Mouse (Mus musculus): ENCODE measurements around the gene Pmm2. TPM values are rescaled to one million over a fixed set of nuclear protein-coding genes. Genes with fewer than 3 reads are reported as not detected.

Pmm2 gene
- polyA plus RNA-seq, 1 experiment from 2014 or later, result 60.0 TPM

DNA sequence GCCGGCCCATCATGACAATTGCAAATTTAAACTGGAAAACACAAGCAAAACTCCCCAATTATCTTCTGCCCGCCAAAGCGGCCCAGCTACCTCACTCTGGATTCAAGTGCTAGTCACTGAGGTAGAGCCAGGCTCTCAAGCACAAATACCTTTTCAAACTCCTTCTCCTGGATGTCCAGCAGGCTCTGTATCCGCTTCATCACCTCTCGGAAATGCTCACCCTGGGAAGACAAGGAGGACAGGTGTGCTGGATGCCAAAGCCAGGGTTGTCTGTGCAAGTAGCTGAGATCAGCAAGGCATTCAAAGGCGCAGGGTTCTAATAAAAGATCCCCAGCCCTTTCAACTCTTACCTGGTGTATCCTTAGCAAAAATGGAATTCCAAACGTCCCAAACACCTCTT is 53.7 kb downstream of the Pmm2 start:
- Histone ChIP-seq H3K4me3 (ENCODE audit: low read depth, low read length) (no peak overlapping the region), H3K36me3 (ENCODE audit: control insufficient read depth, insufficient read depth, low read length) (peaks cover 74% of the 10 kb centered on the region), H3K9me3 (ENCODE audit: control insufficient read depth, low read depth, low read length) (no peaks in the 10 kb centered on the region), H3K4me1 (ENCODE audit: control insufficient read depth, insufficient read depth, low read length) (0 out of 2 replicates have a peak, but pooled peaks cover 5% of the 10 kb centered on the region), H3K27ac (ENCODE audit: low read length) (no peak overlapping the region), H3K27me3 (ENCODE audit: control insufficient read depth, insufficient read depth, low read length) (no peaks in the 10 kb centered on the region), H3K4me2 (replicated peaks; ENCODE audit: low read depth, low read length) (no peak overlapping the region), H3K9ac (replicated peaks; ENCODE audit: low read depth, low read length) (no peak overlapping the region)
- WGBS, result 88% methylated on average over 7 of the region's 7 CpGs
- no peak for ATAC-seq (ENCODE audit: insufficient number of reproducible peaks, insufficient read depth, low FRiP score, low read depth)

DNA sequence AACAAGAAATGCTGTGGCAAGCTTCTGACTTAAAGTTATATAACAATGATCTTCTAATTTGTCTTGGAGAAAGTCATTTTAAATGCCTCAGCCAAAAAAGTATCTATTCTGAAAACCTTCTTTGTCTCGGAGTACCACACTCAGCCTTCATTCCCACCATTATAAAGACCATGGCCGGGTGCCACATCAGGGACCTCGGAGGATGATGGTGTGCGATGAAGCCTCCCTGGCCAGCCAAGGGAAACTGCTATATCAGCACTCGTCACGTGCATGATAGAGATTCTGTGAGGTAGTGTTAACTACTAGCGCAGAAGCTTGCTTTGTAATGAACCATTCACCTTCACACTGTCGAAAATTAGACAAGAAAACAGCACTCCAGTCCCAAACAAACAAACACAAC is 62.1 kb downstream of the Pmm2 start:
- H3K9me3 ChIP-seq (ENCODE audit: control insufficient read depth, low read depth, low read length), result no peaks in the 10 kb centered on the region
- WGBS, result 92% methylated on average over 8 of the region's 8 CpGs
- no peak overlapping the region for H3K27ac ChIP-seq (ENCODE audit: low read length)
- no peak for ATAC-seq (ENCODE audit: insufficient number of reproducible peaks, insufficient read depth, low FRiP score, low read depth)
- no peaks in the 10 kb centered on the region for H3K4me1 ChIP-seq (ENCODE audit: control insufficient read depth, insufficient read depth, low read length)
- no peak overlapping the region for H3K9ac ChIP-seq (replicated peaks; ENCODE audit: low read depth, low read length)
- H3K4me3 ChIP-seq (ENCODE audit: low read depth, low read length), result no peak overlapping the region
- H3K27me3 ChIP-seq (ENCODE audit: control insufficient read depth, insufficient read depth, low read length), result no peaks in the 10 kb centered on the region
- no peak overlapping the region for H3K4me2 ChIP-seq (replicated peaks; ENCODE audit: low read depth, low read length)
- H3K36me3 ChIP-seq (ENCODE audit: control insufficient read depth, insufficient read depth, low read length), result peaks cover 89% of the 10 kb centered on the region

- no peak for ATAC-seq (ENCODE audit: insufficient number of reproducible peaks, insufficient read depth, low FRiP score, low read depth)
These were observed 63.1 kb downstream of the Pmm2 start for GRCm38 (mm10) chr16:8700586-8700985.

DNA sequence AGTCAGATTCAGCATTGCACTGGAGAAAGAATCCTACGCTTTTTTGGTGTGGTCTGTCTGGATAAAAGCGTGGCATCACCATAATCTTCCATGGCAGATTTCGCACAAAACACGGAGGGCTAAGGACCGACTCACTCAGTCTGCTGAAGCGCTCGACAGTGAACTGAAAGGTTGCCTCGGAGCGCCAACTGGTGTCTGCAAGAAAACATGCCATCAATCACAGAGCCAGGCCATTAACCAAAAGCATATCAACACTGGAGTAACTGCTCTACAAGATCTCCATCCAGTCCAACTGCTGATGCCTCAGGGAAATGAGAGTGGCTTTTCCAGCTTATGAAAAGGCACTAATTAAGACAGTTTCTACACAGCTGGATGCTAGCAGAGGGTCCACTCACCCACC is 74.5 kb downstream of the Pmm2 start:
- whole genome bisulfite sequencing, result 64% methylated on average over 9 of the region's 9 CpGs

More at GRCm38 (mm10) chr16:8700586-8700985, 63.1 kb downstream of the Pmm2 start:
- Histone ChIP-seq H3K36me3 (ENCODE audit: control insufficient read depth, insufficient read depth, low read length) (peaks cover 87% of the 10 kb centered on the region), H3K9ac (replicated peaks; ENCODE audit: low read depth, low read length) (no peak overlapping the region), H3K27me3 (ENCODE audit: control insufficient read depth, insufficient read depth, low read length) (no peaks in the 10 kb centered on the region), H3K4me3 (ENCODE audit: low read depth, low read length) (no peak overlapping the region), H3K9me3 (ENCODE audit: control insufficient read depth, low read depth, low read length) (no peaks in the 10 kb centered on the region), H3K27ac (ENCODE audit: low read length) (no peak overlapping the region), H3K4me2 (replicated peaks; ENCODE audit: low read depth, low read length) (no peak overlapping the region), H3K4me1 (ENCODE audit: control insufficient read depth, insufficient read depth, low read length) (no peaks in the 10 kb centered on the region)
- 82% methylated on average over 3 of the region's 3 CpGs for whole genome bisulfite sequencing

More for the DNA sequence above, 74.5 kb downstream of the Pmm2 start:
- Histone ChIP-seq H3K27me3 (ENCODE audit: control insufficient read depth, insufficient read depth, low read length) (no peaks in the 10 kb centered on the region), H3K4me3 (ENCODE audit: low read depth, low read length) (no peak overlapping the region), H3K36me3 (ENCODE audit: control insufficient read depth, insufficient read depth, low read length) (peaks cover 83% of the 10 kb centered on the region), H3K9me3 (ENCODE audit: control insufficient read depth, low read depth, low read length) (no peaks in the 10 kb centered on the region), H3K4me1 (ENCODE audit: control insufficient read depth, insufficient read depth, low read length) (peaks cover 10% of the 10 kb centered on the region), H3K9ac (replicated peaks; ENCODE audit: low read depth, low read length) (no peak overlapping the region), H3K27ac (ENCODE audit: low read length) (no peak overlapping the region), H3K4me2 (replicated peaks; ENCODE audit: low read depth, low read length) (no peak overlapping the region)
- ATAC-seq (ENCODE audit: insufficient number of reproducible peaks, insufficient read depth, low FRiP score, low read depth), result no peak

Small RNAs within 50 kb of the gene (microRNA-seq; reads per million reads assigned to microRNA genes)
- gene Gm22137, result not detected

Other genes with a start within 250 kb of the Pmm2 start
- gene Tmem114, start 212.5 kb upstream of the Pmm2 start, polyA plus RNA-seq (2014; fragmentation: Nextera tagmentation; extraction: Ambion mirVana), result not detected in 2 replicates
- 19.0 and 21.7 TPM in 2 replicates for gene Mettl22, start 166.9 kb upstream of the Pmm2 start, polyA plus RNA-seq (2014; fragmentation: Nextera tagmentation; extraction: Ambion mirVana)
- gene Abat, start 124.2 kb upstream of the Pmm2 start, polyA plus RNA-seq (2014; fragmentation: Nextera tagmentation; extraction: Ambion mirVana), result 16.2 and 19.0 TPM in 2 replicates
- 12.1 and 12.3 TPM in 2 replicates for gene Tmem186, start within 50 bp of the Pmm2 start, polyA plus RNA-seq (2014; fragmentation: Nextera tagmentation; extraction: Ambion mirVana)
- 35.3 and 37.0 TPM in 2 replicates for gene Carhsp1, start 34.5 kb downstream of the Pmm2 start, polyA plus RNA-seq (2014; fragmentation: Nextera tagmentation; extraction: Ambion mirVana)
- not detected in 2 replicates for gene Gm5767, start 43.1 kb downstream of the Pmm2 start, polyA plus RNA-seq (2014; fragmentation: Nextera tagmentation; extraction: Ambion mirVana)
- 56.6 and 65.0 TPM in 2 replicates for gene Usp7, start 154.6 kb downstream of the Pmm2 start, polyA plus RNA-seq (2014; fragmentation: Nextera tagmentation; extraction: Ambion mirVana)
- 16.9 and 18.0 TPM in 2 replicates for gene 1810013L24Rik, start 192.4 kb downstream of the Pmm2 start, polyA plus RNA-seq (2014; fragmentation: Nextera tagmentation; extraction: Ambion mirVana)

Measured in stomach, embryonic 14.5 days (tissue).